Mouse (Mus musculus) limb, embryonic 12.5 days (tissue): ENCODE results near the gene Fgg. TPM values are rescaled to one million over a fixed set of nuclear protein-coding genes. Genes with fewer than 3 reads are reported as not detected.

Source experiments
- ATAC-seq: fragments of 200-750 bp; cut with Nextera tagmentation; 2 replicates; pipeline ENCODE4 v1.8.0; 2017; ENCODE audit warnings: low read depth, moderate TSS enrichment; ENCODE audit not compliant: insufficient number of reproducible peaks, insufficient read depth, low FRiP score, low TSS enrichment
- H3K27ac ChIP-seq: fragments of 300-500 bp; sonication (generic); 2 replicates; pipeline ENCODE4 v1.5.1; 2016; ENCODE audit warnings: mild to moderate bottlenecking, moderate library complexity
- H3K27me3 ChIP-seq: fragments of 300-500 bp; sonication (generic); 2 replicates; pipeline ENCODE4 v1.6.1; 2016; ENCODE audit warnings: mild to moderate bottlenecking, moderate library complexity
- H3K36me3 ChIP-seq: fragments of 300-500 bp; sonication (generic); 2 replicates; pipeline ENCODE4 v1.6.1; 2016; ENCODE audit warnings: mild to moderate bottlenecking, moderate library complexity
- H3K4me1 ChIP-seq: fragments of 300-500 bp; sonication (generic); replicated peaks from 2 replicates; pipeline ENCODE4 v1.6.1; 2016
- H3K4me2 ChIP-seq: fragments of 300-500 bp; sonication (generic); 2 replicates; pipeline ENCODE4 v1.6.1; 2016; ENCODE audit warnings: mild to moderate bottlenecking, moderate library complexity
- H3K4me3 ChIP-seq: fragments of 300-500 bp; sonication (generic); replicated peaks from 2 replicates; pipeline ENCODE4 v1.5.1; 2016; ENCODE audit warnings: mild to moderate bottlenecking
- H3K9ac ChIP-seq: fragments of 300-500 bp; sonication (generic); replicated peaks from 2 replicates; pipeline ENCODE4 v1.6.1; 2016; ENCODE audit warnings: mild to moderate bottlenecking, moderate library complexity
- H3K9me3 ChIP-seq: fragments of 300-500 bp; sonication (generic); 2 replicates; pipeline ENCODE4 v1.6.1; 2016; ENCODE audit warnings: mild to moderate bottlenecking, moderate library complexity
- WGBS: fragments of 180-500 bp; shearing (Covaris S2); methylation state at CpG from one replicate; pipeline ENCODE4 v1.1.7; 2016; 5-methylcytosine and 5-hydroxymethylcytosine counted together
- polyA plus RNA-seq: library from polyadenylated mRNA; unstranded; fragments of >200 nt; fragmentation: Nextera tagmentation; extraction: Ambion mirVana; gene quantifications from 2 replicates; pipeline ENCODE4 v1.2.1, GENCODE M21; 2016

The Fgg gene
- polyA plus RNA-seq, 1 experiment from 2014 or later = not detected

- Histone ChIP-seq H3K36me3 (peaks cover 20% of the 10 kb centered on the region), H3K9ac (no peak overlapping the region), H3K4me3 (no peak overlapping the region), H3K4me2 (no peak overlapping the region), H3K27me3 (no peaks in the 10 kb centered on the region), H3K27ac (no peak overlapping the region), H3K4me1 (peaks cover 10% of the 10 kb centered on the region), H3K9me3 (no peaks in the 10 kb centered on the region)
- WGBS = 42% methylated on average over 10 of the region's 10 CpGs
- ATAC-seq = no peak
Measured at GRCm38 (mm10) chr3:83053758-83054157, 46.2 kb downstream of the Fgg start.

GRCm38 (mm10) chr3:83054759-83055158 is 47.2 kb downstream of the Fgg start:
- 32% methylated on average over 13 of the region's 13 CpGs for WGBS
- ATAC-seq = no peak
- H3K4me2 ChIP-seq = peak overlapping the region; percentile 37

GRCm38 (mm10) chr3:83055281-83056038 is 47.9 kb downstream of the Fgg start, which contains the start of gene Plrg1:
Gene Plrg1 (plus strand): TSS chr3:83055522.
- Histone ChIP-seq H3K4me3 (peak within 1 kb of the TSS; percentile 80), H3K9ac (peak within 1 kb of the TSS; percentile 77), H3K4me1 (peaks cover 10% of the 10 kb centered on the region), H3K4me2 (peak within 1 kb of the TSS; percentile 84), H3K36me3 (peaks cover 36% of the 10 kb centered on the region), H3K27ac (peak within 1 kb of the TSS; percentile 74), H3K9me3 (no peaks in the 10 kb centered on the region), H3K27me3 (no peaks in the 10 kb centered on the region)
- ATAC-seq = peak; percentile 97
- under 1% methylated on average over 61 of the region's 61 CpGs for WGBS

More at GRCm38 (mm10) chr3:83054759-83055158, 47.2 kb downstream of the Fgg start:
- H3K36me3 ChIP-seq = peaks cover 30% of the 10 kb centered on the region
- H3K9ac ChIP-seq = no peak overlapping the region
- peak overlapping the region; percentile 80 for H3K4me3 ChIP-seq
- H3K27me3 ChIP-seq = no peaks in the 10 kb centered on the region
- H3K4me1 ChIP-seq = peaks cover 10% of the 10 kb centered on the region
- H3K9me3 ChIP-seq = no peaks in the 10 kb centered on the region
- H3K27ac ChIP-seq = no peak overlapping the region

- Histone ChIP-seq H3K9me3 (no peaks in the 10 kb centered on the region), H3K9ac (no peak overlapping the region), H3K4me1 (peaks cover 10% of the 10 kb centered on the region), H3K4me3 (no peak overlapping the region), H3K27ac (no peak overlapping the region), H3K27me3 (no peaks in the 10 kb centered on the region), H3K36me3 (peaks cover 52% of the 10 kb centered on the region), H3K4me2 (0 out of 2 replicates have a peak overlapping the region, but pooled peaks have one; percentile 84)
- 92% methylated on average over 2 of the region's 2 CpGs for WGBS
- no peak for ATAC-seq
Measured at GRCm38 (mm10) chr3:83057046-83057445, 49.5 kb downstream of the Fgg start.

Other genes starting within 250 kb of the Fgg start
- gene Rbm46, start 131.2 kb upstream of the Fgg start, polyA plus RNA-seq = 3.0 and 4.0 TPM in 2 replicates
- 0.13 and 0.14 TPM in 2 replicates for gene Lrat, start 103.8 kb upstream of the Fgg start, polyA plus RNA-seq
- gene Fga, start 18.4 kb downstream of the Fgg start, polyA plus RNA-seq = 0.10 and 0.15 TPM in 2 replicates
- 0.05 TPM in 1 of 2 replicates, not detected in the other for gene Fgb, start 42.1 kb downstream of the Fgg start, polyA plus RNA-seq
- 123 and 125 TPM in 2 replicates for gene Plrg1, start 47.8 kb downstream of the Fgg start, polyA plus RNA-seq
- gene Dchs2, start 120.2 kb downstream of the Fgg start, polyA plus RNA-seq = 0.38 and 0.49 TPM in 2 replicates